Mouse (Mus musculus): ENCODE measurements around the gene Psmb1. TPM values are rescaled to one million over a fixed set of nuclear protein-coding genes. Genes with fewer than 3 reads are reported as not detected.
"Not testable (repeated sequence)": the region's sequence is repeated elsewhere in the genome, so short reads cannot be mapped to it uniquely, and the experiment has no call there.

Psmb1 gene
- polyA plus RNA-seq (2021) = 195 TPM

- no peak for TF ChIP-seq CTCF (IDR thresholded peaks at IDR 0.05)
- ATAC-seq (peak; percentile 93), DNase-seq (ENCODE audit: low read depth, low spot score) (peak; percentile 82)
- in situ Hi-C loops (cut with MboI; ENCODE audit: low pct_unique_long_range_greater_than_20kb) = no loop called here
- H3K27me3 ChIP-seq = no peaks in the 10 kb centered on the region
- POLR2A ChIA-PET = interaction anchor here (0.9 kb wide), 1 partner anchor 20 kb away, joined by 4 read pairs; no protein-coding TSS in a partner anchor
- CTCF ChIA-PET = interaction anchor here (0.9 kb wide), 1 partner anchor 10 kb away, joined by 3 read pairs; no protein-coding TSS in a partner anchor
These were observed at the start of gene Psmb1, which contains the start of gene Tbp for GRCm38 (mm10) chr17:15499656-15500394. TSS of gene Psmb1 (minus strand) at chr17:15499751. TSS of gene Tbp (plus strand) at chr17:15499888.

GRCm38 (mm10) chr17:15546440-15546839, 46.9 kb upstream of the Psmb1 start:
- no peak for ATAC-seq
- no peaks in the 10 kb centered on the region for H3K27me3 ChIP-seq
- POLR2A ChIA-PET = interaction anchor here (0.6 kb wide), 1 partner anchor 19 kb away, joined by 3 read pairs; the partner anchor contains the start of gene Pdcd2
- in situ Hi-C loops (cut with MboI; ENCODE audit: low pct_unique_long_range_greater_than_20kb) = no loop called here
- CTCF ChIA-PET = no interaction called here
- no peak for DNase-seq (ENCODE audit: low read depth, low spot score)
- TF ChIP-seq CTCF (IDR thresholded peaks at IDR 0.05) = no peak

- POLR2A ChIA-PET; DNase-seq (ENCODE audit: low read depth, low spot score); ATAC-seq; CTCF ChIA-PET; in situ Hi-C loops (cut with MboI; ENCODE audit: low pct_unique_long_range_greater_than_20kb); H3K27me3 ChIP-seq: not testable (repeated sequence)
These were observed 44.3 kb upstream of the Psmb1 start for GRCm38 (mm10) chr17:15543868-15544267.

- in situ Hi-C loops (cut with MboI; ENCODE audit: low pct_unique_long_range_greater_than_20kb) = no loop called here
- no peak for DNase-seq (ENCODE audit: low read depth, low spot score)
- no peak for ATAC-seq
- ChIA-PET POLR2A (no interaction called here), CTCF (no interaction called here)
- TF ChIP-seq CTCF (IDR thresholded peaks at IDR 0.05) = no peak
- H3K27me3 ChIP-seq = peaks cover 22% of the 10 kb centered on the region
These were observed 40.8 kb upstream of the Psmb1 start for GRCm38 (mm10) chr17:15540309-15540708.

GRCm38 (mm10) chr17:15536457-15536904, 36.9 kb upstream of the Psmb1 start:
- CTCF ChIA-PET = no interaction called here
- H3K27me3 ChIP-seq = peaks cover 22% of the 10 kb centered on the region
- ATAC-seq (no peak), DNase-seq (ENCODE audit: low read depth, low spot score) (no peak)
- in situ Hi-C loops (cut with MboI; ENCODE audit: low pct_unique_long_range_greater_than_20kb) = no loop called here
- TF ChIP-seq CTCF (IDR thresholded peaks at IDR 0.05) = no peak
- POLR2A ChIA-PET = no interaction called here

DNA sequence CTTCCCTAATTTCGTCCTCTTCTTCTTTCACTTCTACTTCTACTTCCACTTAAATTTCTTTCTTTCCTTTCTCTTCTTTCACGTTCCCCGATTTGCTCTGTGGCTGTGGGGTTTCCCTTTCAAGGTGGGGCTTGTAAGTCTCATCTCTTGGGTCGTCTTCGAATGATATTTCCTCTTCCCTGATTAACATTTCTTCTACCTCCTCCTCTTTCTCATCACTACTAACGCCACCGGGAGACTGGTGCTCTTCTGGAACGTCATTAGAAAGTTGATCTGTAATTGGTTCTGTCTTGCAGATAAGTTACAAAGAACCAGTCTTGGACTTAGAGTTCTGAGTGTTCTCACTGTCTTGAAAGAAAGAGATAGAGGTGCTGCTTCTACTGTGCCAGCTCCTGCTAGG, 36.4 kb upstream of the Psmb1 start:
- in situ Hi-C loops (cut with MboI; ENCODE audit: low pct_unique_long_range_greater_than_20kb) = no loop called here
- ATAC-seq (no peak), DNase-seq (ENCODE audit: low read depth, low spot score) (no peak)
- ChIA-PET CTCF (no interaction called here), POLR2A (no interaction called here)
- TF ChIP-seq CTCF (IDR thresholded peaks at IDR 0.05) = no peak
- peaks cover 22% of the 10 kb centered on the region for H3K27me3 ChIP-seq

DNA sequence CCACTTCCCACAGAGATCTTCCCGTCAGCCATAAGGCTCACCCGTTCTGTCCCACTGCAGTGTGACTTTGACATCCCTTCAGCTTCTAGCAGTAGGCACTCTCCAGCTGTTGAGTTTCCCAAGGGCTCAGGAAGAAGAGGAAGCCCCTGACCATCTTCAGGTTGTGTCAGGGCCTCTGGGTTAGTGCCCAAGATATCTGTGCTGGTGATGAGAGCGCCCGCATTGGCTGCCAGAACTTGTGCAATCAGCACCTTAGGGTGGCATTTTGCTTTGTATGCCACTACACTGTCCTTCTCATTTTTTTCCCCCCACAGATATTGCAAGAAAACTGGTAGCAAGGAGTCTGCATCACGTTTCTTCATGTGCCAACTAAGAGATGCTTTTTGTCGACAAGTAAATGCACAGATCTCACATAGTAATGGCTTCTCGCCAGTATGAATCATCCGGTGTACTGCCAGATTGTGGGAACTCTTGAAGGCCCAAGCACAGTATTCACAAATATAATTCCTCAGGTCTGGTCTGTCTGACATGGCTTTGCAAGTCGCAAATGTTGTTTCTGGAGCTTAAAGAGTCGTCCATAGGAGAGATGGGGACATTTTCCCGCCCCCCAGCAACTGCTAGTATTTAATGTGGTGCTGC, 35.7 kb upstream of the Psmb1 start:
- no peak for TF ChIP-seq CTCF (IDR thresholded peaks at IDR 0.05)
- in situ Hi-C loops (cut with MboI; ENCODE audit: low pct_unique_long_range_greater_than_20kb) = no loop called here
- ATAC-seq (no peak), DNase-seq (ENCODE audit: low read depth, low spot score) (no peak)
- peaks cover 22% of the 10 kb centered on the region for H3K27me3 ChIP-seq
- ChIA-PET CTCF (no interaction called here), POLR2A (no interaction called here)

- DNase-seq (ENCODE audit: low read depth, low spot score) = no peak
- in situ Hi-C loops (cut with MboI; ENCODE audit: low pct_unique_long_range_greater_than_20kb) = no loop called here
- ChIA-PET POLR2A (interaction anchor here (2.0 kb wide), 1 partner anchor 34 kb away, joined by 6 read pairs; the partner anchor contains the start of gene Prdm9), CTCF (interaction anchor here (0.8 to 1.1 kb wide), 4 partner anchors 11 to 23 kb away, joined by 3 read pairs; no protein-coding TSS in a partner anchor)
- peak; percentile 60 for TF ChIP-seq CTCF (IDR thresholded peaks at IDR 0.05)
- no peak for ATAC-seq
- no peaks in the 10 kb centered on the region for H3K27me3 ChIP-seq
These were observed 30.6 kb upstream of the Psmb1 start for GRCm38 (mm10) chr17:15530141-15530540.

GRCm38 (mm10) chr17:15528887-15529286, 29.3 kb upstream of the Psmb1 start:
- ATAC-seq = no peak
- in situ Hi-C loops (cut with MboI; ENCODE audit: low pct_unique_long_range_greater_than_20kb) = no loop called here
- DNase-seq (ENCODE audit: low read depth, low spot score) = no peak
- no peaks in the 10 kb centered on the region for H3K27me3 ChIP-seq
- TF ChIP-seq CTCF (IDR thresholded peaks at IDR 0.05) = no peak
- POLR2A ChIA-PET = interaction anchor here (2.0 kb wide), 1 partner anchor 36 kb away, joined by 6 read pairs; the partner anchor contains the start of gene Prdm9
- CTCF ChIA-PET = interaction anchor here (0.8 to 1.1 kb wide), 2 partner anchors 12 to 33 kb away, joined by 3 read pairs; no protein-coding TSS in a partner anchor

GRCm38 (mm10) chr17:15527811-15528136, 28.2 kb upstream of the Psmb1 start:
- H3K27me3 ChIP-seq = no peaks in the 10 kb centered on the region
- in situ Hi-C loops (cut with MboI; ENCODE audit: low pct_unique_long_range_greater_than_20kb) = no loop called here
- DNase-seq (ENCODE audit: low read depth, low spot score) = no peak
- TF ChIP-seq CTCF (IDR thresholded peaks at IDR 0.05) = no peak
- POLR2A ChIA-PET = no interaction called here
- no peak for ATAC-seq
- CTCF ChIA-PET = interaction anchor here (1.4 kb wide), 1 partner anchor 11 kb away, joined by 6 read pairs; no protein-coding TSS in a partner anchor
